Mouse (Mus musculus) right cerebral cortex, adult 18-20 months (tissue): Measurements from ENCODE around the gene Slc24a1.

ENCODE experiments used
- DNase-seq: peaks from one replicate; pipeline ENCODE4 v3.0.0; 2022; ENCODE audit warnings: mixed read lengths

Gene Slc24a1

GRCm38 (mm10) chr9:64936508-64936907 lies 14.9 kb downstream of the Slc24a1 start:
- peak; percentile 65 for DNase-seq

DNA sequence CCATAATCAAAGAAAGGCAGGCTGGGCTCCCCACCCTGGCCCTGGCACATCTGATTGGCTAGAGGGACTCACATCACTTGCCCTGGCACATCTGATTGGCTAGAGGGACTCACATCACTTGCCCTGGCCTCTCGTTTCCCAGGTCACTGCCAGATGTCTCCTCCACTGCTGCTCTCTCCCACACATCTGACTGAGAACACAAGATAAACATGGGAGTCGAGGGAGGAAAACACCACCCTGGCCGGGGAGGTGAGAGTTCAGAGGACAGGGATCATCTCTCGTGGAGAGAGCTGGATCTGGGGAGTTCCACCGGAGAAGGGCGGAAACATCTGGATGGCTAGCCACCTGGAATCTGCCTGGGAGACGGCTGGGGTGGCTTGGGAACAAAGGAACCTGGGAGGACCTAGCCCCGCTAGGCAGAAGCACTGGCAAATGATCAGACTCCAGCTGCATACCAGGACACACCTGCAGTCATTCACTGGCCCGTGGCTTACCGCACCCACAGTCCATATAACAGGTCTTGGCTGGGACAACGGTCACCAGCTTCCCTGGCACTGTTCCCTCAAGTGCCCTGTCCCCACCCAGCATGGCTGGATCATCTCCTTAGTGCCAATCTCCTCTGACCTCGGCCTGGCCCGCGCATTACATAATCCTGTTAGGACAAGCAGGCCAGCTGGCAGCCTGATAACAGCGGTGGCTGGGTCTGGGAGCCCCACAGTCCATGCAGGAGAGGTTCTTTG lies 17.2 kb downstream of the Slc24a1 start:
- no peak for DNase-seq

- no peak for DNase-seq
These were observed 19.4 kb downstream of the Slc24a1 start for GRCm38 (mm10) chr9:64931751-64932610.

- DNase-seq = no peak
These were observed 21.2 kb downstream of the Slc24a1 start for GRCm38 (mm10) chr9:64930256-64930655.

- peak; percentile 87 for DNase-seq
These were observed 25.0 kb downstream of the Slc24a1 start for GRCm38 (mm10) chr9:64926201-64926991.

DNA sequence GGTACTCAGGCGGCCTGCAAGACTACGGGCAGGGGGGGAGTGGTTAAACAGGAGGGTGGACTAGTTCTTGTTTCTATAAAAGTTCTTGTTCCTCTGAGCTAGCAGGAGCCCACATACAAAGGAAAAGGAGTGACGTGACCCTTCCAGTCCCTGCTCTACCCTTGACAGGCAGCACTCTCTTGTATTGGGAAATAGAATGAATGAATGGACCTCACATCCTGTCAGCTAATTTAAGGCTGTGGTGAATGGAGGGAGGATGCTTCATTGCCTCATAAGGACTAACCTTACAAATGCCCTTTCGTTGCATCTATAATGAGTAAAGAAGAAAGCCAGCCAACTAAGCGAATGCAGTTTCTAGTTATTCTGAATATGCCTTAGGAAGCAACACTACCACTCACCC lies 25.6 kb downstream of the Slc24a1 start:
- DNase-seq = no peak

GRCm38 (mm10) chr9:64918560-64918959 lies 32.8 kb downstream of the Slc24a1 start:
- no peak for DNase-seq

DNA sequence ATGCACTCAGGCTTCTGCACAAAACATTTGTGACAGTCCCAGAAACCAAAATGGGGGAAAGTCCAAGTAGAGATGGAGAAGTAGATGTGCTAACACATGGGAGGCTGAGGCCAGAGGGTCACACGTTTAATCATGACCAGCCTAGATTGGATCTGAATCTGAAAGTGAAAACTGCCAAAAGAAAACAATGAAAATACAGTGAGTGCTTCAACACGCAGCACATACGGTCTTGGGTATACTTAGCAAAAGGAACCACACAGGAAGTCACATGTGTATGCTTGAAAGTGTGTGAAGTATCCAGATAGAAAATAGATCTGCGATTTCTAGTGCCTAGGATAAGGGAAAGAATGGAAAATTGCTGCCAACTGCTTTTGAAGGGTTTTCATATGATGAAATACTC lies 36.8 kb downstream of the Slc24a1 start:
- DNase-seq = no peak

- no peak for DNase-seq
These were observed 37.4 kb downstream of the Slc24a1 start for GRCm38 (mm10) chr9:64913973-64914372.

DNA sequence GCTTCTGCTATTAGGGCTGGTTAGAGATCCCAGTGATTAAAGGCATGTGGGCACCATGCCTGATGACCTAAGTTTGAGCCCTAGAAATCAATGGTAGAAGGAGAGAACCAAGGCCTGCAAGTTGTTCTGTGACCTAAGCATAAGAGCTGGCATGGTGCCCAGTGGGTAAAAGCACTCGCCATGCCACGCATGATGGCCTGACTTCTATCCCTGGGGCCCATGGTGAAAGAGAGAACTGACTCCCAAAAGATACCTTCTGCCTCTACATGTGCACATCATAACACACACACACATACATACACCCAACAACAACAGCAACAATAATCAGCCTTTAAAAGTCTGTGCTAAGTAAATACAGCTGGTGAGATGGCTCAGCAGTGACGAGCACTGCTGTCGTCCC lies 38.0 kb downstream of the Slc24a1 start:
- DNase-seq = no peak

DNA sequence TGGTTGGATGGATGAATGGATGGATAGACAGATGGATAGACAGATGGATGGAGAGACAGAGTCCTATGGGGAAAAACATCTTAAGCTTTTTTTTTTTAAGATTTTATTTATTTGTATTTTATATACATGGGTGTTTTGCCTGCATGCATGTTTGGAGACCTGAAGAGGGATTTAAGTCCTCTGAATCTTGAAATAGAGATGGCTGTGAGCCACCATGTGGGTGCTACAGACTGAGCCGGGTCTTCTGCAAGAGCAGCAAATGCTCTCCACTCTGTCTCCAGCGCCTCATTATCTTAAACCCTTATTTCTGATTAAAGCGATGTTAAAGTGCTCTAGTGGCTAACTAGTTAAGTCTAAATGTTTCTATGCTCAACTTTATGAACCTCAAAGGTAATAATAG lies 44.0 kb downstream of the Slc24a1 start:
- DNase-seq = no peak

GRCm38 (mm10) chr9:64904917-64905640 lies 46.3 kb downstream of the Slc24a1 start:
- no peak for DNase-seq

GRCm38 (mm10) chr9:64903386-64903785 lies 48.0 kb downstream of the Slc24a1 start:
- peak; percentile 46 for DNase-seq

- DNase-seq = no peak
These were observed 48.5 kb downstream of the Slc24a1 start for GRCm38 (mm10) chr9:64902866-64903265.

DNA sequence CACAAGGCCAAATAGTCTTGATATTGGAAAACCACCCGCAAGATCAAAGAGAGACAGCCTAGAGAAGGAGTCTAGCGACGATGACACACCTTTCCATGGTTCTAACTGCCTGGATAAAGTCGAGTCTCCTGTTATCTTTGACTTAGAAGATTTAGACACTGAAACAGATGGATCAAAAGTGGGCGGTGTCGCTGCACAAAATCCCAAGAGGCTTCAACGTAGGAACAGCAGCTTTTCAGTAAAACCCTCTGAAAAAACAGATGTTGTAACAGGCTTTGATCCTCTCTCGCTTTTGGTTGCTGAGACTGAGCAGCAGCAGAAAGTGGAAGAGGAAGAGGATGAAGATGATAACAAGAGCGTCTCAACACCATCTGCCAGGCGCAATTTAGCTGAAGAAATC lies 54.8 kb downstream of the Slc24a1 start:
- peak; percentile 47 for DNase-seq

GRCm38 (mm10) chr9:64886008-64886407 lies 65.4 kb downstream of the Slc24a1 start:
- DNase-seq = no peak
